Mouse (Mus musculus): Measurements from ENCODE around the gene Srd5a1. TPM values are rescaled to one million over a fixed set of nuclear protein-coding genes. Genes with fewer than 3 reads are reported as not detected.
"Not testable (repeated sequence)": the region's sequence is repeated elsewhere in the genome, so short reads cannot be mapped to it uniquely, and the experiment has no call there.

The Srd5a1 gene
- polyA plus RNA-seq, 1 experiment = 3.2 TPM

- peaks cover 54% of the 10 kb centered on the region for H3K36me3 ChIP-seq (replicated peaks; ENCODE audit: low read length)
- no peak for TF ChIP-seq FLI1 (IDR thresholded peaks at IDR 0.05; ENCODE audit: low read length)
- TF ChIP-seq GATA1 (IDR thresholded peaks at IDR 0.05; ENCODE audit: borderline replicate concordance, low read length) = no peak
These were observed 28.9 kb upstream of the Srd5a1 start for GRCm38 (mm10) chr13:69640126-69640525.

GRCm38 (mm10) chr13:69639251-69639650, 28.0 kb upstream of the Srd5a1 start:
- Histone ChIP-seq H3K4me1 (peaks cover 11% of the 10 kb centered on the region), H3K36me3 (replicated peaks; ENCODE audit: low read length) (peaks cover 63% of the 10 kb centered on the region), H3K4me3 (replicated peaks) (no peak overlapping the region), H3K9me3 (no peaks in the 10 kb centered on the region), H3K27me3 (replicated peaks) (no peaks in the 10 kb centered on the region)
- TF ChIP-seq FLI1 (IDR thresholded peaks at IDR 0.05; ENCODE audit: low read length) (no peak), GATA1 (IDR thresholded peaks at IDR 0.05; ENCODE audit: borderline replicate concordance, low read length) (no peak)

More at GRCm38 (mm10) chr13:69640126-69640525, 28.9 kb upstream of the Srd5a1 start:
- H3K9me3 ChIP-seq = no peaks in the 10 kb centered on the region
- no peak overlapping the region for H3K4me3 ChIP-seq (replicated peaks)
- H3K4me1 ChIP-seq = peaks cover 11% of the 10 kb centered on the region
- H3K27me3 ChIP-seq (replicated peaks) = peaks cover 3% of the 10 kb centered on the region

GRCm38 (mm10) chr13:69638108-69638626, 26.9 kb upstream of the Srd5a1 start:
- H3K36me3 ChIP-seq (replicated peaks; ENCODE audit: low read length) = peaks cover 74% of the 10 kb centered on the region
- H3K27me3 ChIP-seq (replicated peaks) = no peaks in the 10 kb centered on the region
- TF ChIP-seq FLI1 (IDR thresholded peaks at IDR 0.05; ENCODE audit: low read length) (no peak), GATA1 (IDR thresholded peaks at IDR 0.05; ENCODE audit: borderline replicate concordance, low read length) (no peak)

GRCm38 (mm10) chr13:69637657-69638056, 26.4 kb upstream of the Srd5a1 start:
- peaks cover 78% of the 10 kb centered on the region for H3K36me3 ChIP-seq (replicated peaks; ENCODE audit: low read length)

More at GRCm38 (mm10) chr13:69638108-69638626, 26.9 kb upstream of the Srd5a1 start:
- Histone ChIP-seq H3K9me3 (no peaks in the 10 kb centered on the region), H3K4me3 (replicated peaks) (no peak overlapping the region), H3K4me1 (peaks cover 11% of the 10 kb centered on the region)

GRCm38 (mm10) chr13:69636816-69637215, 25.6 kb upstream of the Srd5a1 start:
- no peaks in the 10 kb centered on the region for H3K27me3 ChIP-seq (replicated peaks)
- TF ChIP-seq FLI1 (IDR thresholded peaks at IDR 0.05; ENCODE audit: low read length) = no peak
- no peak for TF ChIP-seq GATA1 (IDR thresholded peaks at IDR 0.05; ENCODE audit: borderline replicate concordance, low read length)
- peaks cover 86% of the 10 kb centered on the region for H3K36me3 ChIP-seq (replicated peaks; ENCODE audit: low read length)
- no peaks in the 10 kb centered on the region for H3K9me3 ChIP-seq
- H3K4me1 ChIP-seq = peaks cover 11% of the 10 kb centered on the region
- no peak overlapping the region for H3K4me3 ChIP-seq (replicated peaks)

More at GRCm38 (mm10) chr13:69637657-69638056, 26.4 kb upstream of the Srd5a1 start:
- TF ChIP-seq FLI1 (IDR thresholded peaks at IDR 0.05; ENCODE audit: low read length) (no peak), GATA1 (IDR thresholded peaks at IDR 0.05; ENCODE audit: borderline replicate concordance, low read length) (no peak)
- no peaks in the 10 kb centered on the region for H3K9me3 ChIP-seq
- no peak overlapping the region for H3K4me3 ChIP-seq (replicated peaks)
- H3K4me1 ChIP-seq = peaks cover 11% of the 10 kb centered on the region
- H3K27me3 ChIP-seq (replicated peaks) = no peaks in the 10 kb centered on the region

- Histone ChIP-seq H3K9me3 (no peaks in the 10 kb centered on the region), H3K4me1 (peaks cover 11% of the 10 kb centered on the region), H3K27me3 (replicated peaks) (no peaks in the 10 kb centered on the region), H3K4me3 (replicated peaks) (no peak overlapping the region), H3K36me3 (replicated peaks; ENCODE audit: low read length) (peaks cover 91% of the 10 kb centered on the region)
- TF ChIP-seq FLI1 (IDR thresholded peaks at IDR 0.05; ENCODE audit: low read length) = no peak
These were observed 25.1 kb upstream of the Srd5a1 start for GRCm38 (mm10) chr13:69636375-69636774.

GRCm38 (mm10) chr13:69635836-69636235, 24.6 kb upstream of the Srd5a1 start:
- H3K27me3 ChIP-seq (replicated peaks); H3K4me3 ChIP-seq (replicated peaks); H3K9me3 ChIP-seq: not testable (repeated sequence)
- peaks cover 96% of the 10 kb centered on the region for H3K36me3 ChIP-seq (replicated peaks; ENCODE audit: low read length)
- H3K4me1 ChIP-seq = peaks cover 11% of the 10 kb centered on the region

- peaks cover 98% of the 10 kb centered on the region for H3K36me3 ChIP-seq (replicated peaks; ENCODE audit: low read length)
- H3K27me3 ChIP-seq (replicated peaks) = no peaks in the 10 kb centered on the region
- H3K4me1 ChIP-seq = peaks cover 11% of the 10 kb centered on the region
- no peak overlapping the region for H3K4me3 ChIP-seq (replicated peaks)
- TF ChIP-seq FLI1 (IDR thresholded peaks at IDR 0.05; ENCODE audit: low read length) = no peak
- TF ChIP-seq GATA1 (IDR thresholded peaks at IDR 0.05; ENCODE audit: borderline replicate concordance, low read length) = no peak
- no peaks in the 10 kb centered on the region for H3K9me3 ChIP-seq
These were observed 22.7 kb upstream of the Srd5a1 start for GRCm38 (mm10) chr13:69633988-69634387.

- Histone ChIP-seq H3K4me3 (replicated peaks) (no peak overlapping the region), H3K9me3 (no peaks in the 10 kb centered on the region), H3K36me3 (replicated peaks; ENCODE audit: low read length) (peaks cover 98% of the 10 kb centered on the region), H3K4me1 (peaks cover 11% of the 10 kb centered on the region), H3K27me3 (replicated peaks) (no peaks in the 10 kb centered on the region)
- TF ChIP-seq GATA1 (IDR thresholded peaks at IDR 0.05; ENCODE audit: borderline replicate concordance, low read length) (no peak), FLI1 (IDR thresholded peaks at IDR 0.05; ENCODE audit: low read length) (no peak)
These were observed 22.3 kb upstream of the Srd5a1 start for GRCm38 (mm10) chr13:69633551-69633950.

GRCm38 (mm10) chr13:69631659-69632058, 20.4 kb upstream of the Srd5a1 start:
- Histone ChIP-seq H3K27me3 (replicated peaks) (no peaks in the 10 kb centered on the region), H3K9me3 (no peaks in the 10 kb centered on the region), H3K36me3 (replicated peaks; ENCODE audit: low read length) (peaks cover 99% of the 10 kb centered on the region), H3K4me3 (replicated peaks) (no peak overlapping the region), H3K4me1 (no peaks in the 10 kb centered on the region)
- no peak for TF ChIP-seq GATA1 (IDR thresholded peaks at IDR 0.05; ENCODE audit: borderline replicate concordance, low read length)
- no peak for TF ChIP-seq FLI1 (IDR thresholded peaks at IDR 0.05; ENCODE audit: low read length)

GRCm38 (mm10) chr13:69631111-69631510, 19.9 kb upstream of the Srd5a1 start:
- H3K4me1 ChIP-seq = no peaks in the 10 kb centered on the region
- H3K4me3 ChIP-seq (replicated peaks) = no peak overlapping the region
- peaks cover 99% of the 10 kb centered on the region for H3K36me3 ChIP-seq (replicated peaks; ENCODE audit: low read length)
- no peaks in the 10 kb centered on the region for H3K9me3 ChIP-seq
- H3K27me3 ChIP-seq (replicated peaks) = no peaks in the 10 kb centered on the region
- no peak for TF ChIP-seq GATA1 (IDR thresholded peaks at IDR 0.05; ENCODE audit: borderline replicate concordance, low read length)
- no peak for TF ChIP-seq FLI1 (IDR thresholded peaks at IDR 0.05; ENCODE audit: low read length)

All from megakaryocyte, embryonic 14.5 days (primary cell).